Mouse (Mus musculus) liver, postnatal 0 days (tissue): ENCODE measurements at regions not wholly inside any gene's neighbourhood (a gene's known extent, or its start where the extent isn't known, plus 50 kb on each side); places are given as distances from the start of the nearest gene placed in this dataset.

Experiments used
- ATAC-seq: fragments of 200-750 bp; cut with Nextera tagmentation; 2 replicates; pipeline ENCODE4 v1.8.0; 2017; ENCODE audit warnings: mild to moderate bottlenecking, moderate library complexity
- DNase-seq: peaks from one replicate; pipeline ENCODE4 v3.0.0-alpha.2; 2016
- H3K27ac ChIP-seq: fragments of 300-500 bp; sonication (generic); 2 replicates; pipeline ENCODE4 v1.5.1; 2014; ENCODE audit warnings: antibody characterized with exemption, moderate library complexity, mild to moderate bottlenecking, low read depth
- H3K27me3 ChIP-seq: fragments of 300-500 bp; sonication (generic); 2 replicates; pipeline ENCODE4 v1.6.1; 2014; ENCODE audit warnings: low read length, control low read depth, mixed read lengths; ENCODE audit not compliant: insufficient read depth
- H3K36me3 ChIP-seq: fragments of 300-500 bp; sonication (generic); replicated peaks from 2 replicates; pipeline ENCODE4 v1.6.1; 2014; ENCODE audit warnings: mild to moderate bottlenecking, control low read depth, low read length, moderate library complexity, mixed read lengths; ENCODE audit not compliant: insufficient read depth
- H3K4me1 ChIP-seq: fragments of 300-500 bp; sonication (generic); 2 replicates; pipeline ENCODE4 v1.6.1; 2014; ENCODE audit warnings: antibody characterized with exemption, mild to moderate bottlenecking, control low read depth; ENCODE audit not compliant: insufficient read depth
- H3K4me2 ChIP-seq: fragments of 300-500 bp; sonication (generic); 2 replicates; pipeline ENCODE4 v1.6.1; 2014; ENCODE audit warnings: low read depth, mild to moderate bottlenecking, low read length, moderate library complexity, mixed read lengths
- H3K4me3 ChIP-seq: fragments of 300-500 bp; sonication (generic); 2 replicates; pipeline ENCODE4 v1.5.1; 2014; ENCODE audit warnings: low read depth, low read length
- H3K9ac ChIP-seq: fragments of 300-500 bp; sonication (generic); replicated peaks from 2 replicates; pipeline ENCODE4 v1.6.1; 2014; ENCODE audit warnings: mild to moderate bottlenecking, moderate library complexity
- H3K9me3 ChIP-seq: fragments of 300-500 bp; sonication (generic); 2 replicates; pipeline ENCODE4 v1.6.1; 2016; ENCODE audit warnings: mild to moderate bottlenecking, control low read depth, low read length, mixed read lengths
- CTCF ChIP-seq: sonication (generic); IDR thresholded peaks from 2 replicates; pipeline ENCODE4 v1.5.1; 2016; ENCODE audit warnings: antibody characterized with exemption, low read depth
- EP300 ChIP-seq: IDR thresholded peaks from 2 replicates; pipeline ENCODE4 v1.6.1; 2016; ENCODE audit warnings: antibody characterized with exemption, low read depth, mild to moderate bottlenecking
- WGBS: fragments of 180-500 bp; shearing (Covaris S2); extraction: QIAGEN DNeasy Blood & Tissue Kit; methylation state at CpG from one replicate; pipeline ENCODE4 v1.1.7; 2014; ENCODE audit not compliant: insufficient replicate concordance; 5-methylcytosine and 5-hydroxymethylcytosine counted together

DNA sequence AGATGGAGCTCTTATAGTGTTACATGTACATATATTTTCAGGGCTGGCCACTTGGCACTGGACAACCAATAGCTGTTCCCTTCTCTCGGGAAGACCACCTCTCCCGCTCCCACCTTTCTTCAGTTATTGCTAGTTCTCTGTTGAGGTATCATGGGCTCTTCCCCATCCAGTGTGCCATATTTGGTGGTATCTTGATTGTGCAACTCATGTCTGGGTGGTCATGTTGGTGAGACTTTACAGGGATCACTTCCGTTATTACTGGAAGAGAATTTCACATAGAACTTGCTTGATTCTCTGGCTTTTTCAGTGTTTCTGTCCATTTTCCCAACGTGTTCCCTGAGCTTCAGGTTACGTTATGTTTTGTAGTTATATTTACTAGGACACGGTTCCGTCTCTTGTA, 106.6 kb downstream of the Gm11146 start:
- Histone ChIP-seq H3K36me3 (no peaks in the 10 kb centered on the region), H3K4me1 (no peaks in the 10 kb centered on the region), H3K9ac (no peak overlapping the region), H3K4me3 (no peak overlapping the region), H3K27me3 (no peaks in the 10 kb centered on the region), H3K9me3 (no peaks in the 10 kb centered on the region), H3K27ac (no peak overlapping the region), H3K4me2 (no peak overlapping the region)
- no peak for DNase-seq
- no peak for ATAC-seq
- no peak for TF ChIP-seq CTCF
- TF ChIP-seq EP300: no peak
- 83% methylated on average over 7 of the region's 7 CpGs for WGBS

DNA sequence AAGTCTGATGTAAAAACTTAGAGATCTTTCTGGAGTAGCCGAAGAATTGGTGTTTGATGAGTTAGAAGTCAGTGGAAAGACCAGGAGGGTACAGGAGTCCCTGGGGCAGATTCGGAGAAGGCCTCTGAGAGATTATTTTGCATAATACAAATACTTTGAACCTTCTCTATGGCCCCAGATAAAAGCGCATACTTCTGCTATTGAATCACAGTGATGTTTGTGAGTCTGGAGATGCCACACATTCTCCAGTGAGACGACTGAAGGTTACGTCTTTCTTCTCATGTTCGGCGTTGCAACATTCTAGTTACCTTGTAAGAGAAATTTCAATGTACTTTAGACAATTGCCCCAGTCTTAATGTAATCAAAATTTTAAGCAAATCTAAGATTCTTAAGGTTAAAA, 107.9 kb downstream of the Gm11146 start:
- TF ChIP-seq CTCF (no peak), EP300 (no peak)
- Histone ChIP-seq H3K4me1 (no peaks in the 10 kb centered on the region), H3K27ac (no peak overlapping the region), H3K4me2 (no peak overlapping the region), H3K9ac (no peak overlapping the region), H3K36me3 (no peaks in the 10 kb centered on the region), H3K4me3 (no peak overlapping the region), H3K9me3 (no peaks in the 10 kb centered on the region), H3K27me3 (no peaks in the 10 kb centered on the region)
- ATAC-seq (no peak), DNase-seq (no peak)
- 81% methylated on average over 7 of the region's 7 CpGs for whole genome bisulfite sequencing

DNA sequence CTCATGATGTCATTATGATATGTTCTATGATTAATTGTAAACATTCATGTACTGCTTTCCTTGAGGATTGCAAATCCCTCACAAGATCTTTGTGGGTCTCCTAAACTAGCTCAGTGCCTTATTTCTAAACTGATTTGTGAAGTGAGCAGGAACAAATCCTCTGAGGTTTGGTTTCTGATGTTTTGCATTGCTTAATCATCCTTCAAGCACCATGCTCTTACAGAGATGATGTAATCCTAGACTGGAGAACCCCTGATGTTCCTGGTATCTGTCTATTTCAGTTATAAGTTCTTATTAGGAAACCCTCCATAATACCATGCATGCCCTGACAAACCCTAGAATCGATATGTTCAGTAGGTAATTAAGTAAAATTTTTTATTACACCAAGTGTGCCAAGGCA, 113.7 kb downstream of the Gm11146 start:
- ATAC-seq (no peak), DNase-seq (no peak)
- H3K4me1 ChIP-seq: no peaks in the 10 kb centered on the region
- no peak overlapping the region for H3K27ac ChIP-seq
- no peak overlapping the region for H3K4me2 ChIP-seq
- no peaks in the 10 kb centered on the region for H3K27me3 ChIP-seq
- H3K4me3 ChIP-seq: no peak overlapping the region
- H3K36me3 ChIP-seq: no peaks in the 10 kb centered on the region
- 74% methylated on average over 1 of the region's 1 CpGs for WGBS
- no peak overlapping the region for H3K9ac ChIP-seq
- TF ChIP-seq CTCF: no peak
- no peak for TF ChIP-seq EP300
- no peaks in the 10 kb centered on the region for H3K9me3 ChIP-seq

DNA sequence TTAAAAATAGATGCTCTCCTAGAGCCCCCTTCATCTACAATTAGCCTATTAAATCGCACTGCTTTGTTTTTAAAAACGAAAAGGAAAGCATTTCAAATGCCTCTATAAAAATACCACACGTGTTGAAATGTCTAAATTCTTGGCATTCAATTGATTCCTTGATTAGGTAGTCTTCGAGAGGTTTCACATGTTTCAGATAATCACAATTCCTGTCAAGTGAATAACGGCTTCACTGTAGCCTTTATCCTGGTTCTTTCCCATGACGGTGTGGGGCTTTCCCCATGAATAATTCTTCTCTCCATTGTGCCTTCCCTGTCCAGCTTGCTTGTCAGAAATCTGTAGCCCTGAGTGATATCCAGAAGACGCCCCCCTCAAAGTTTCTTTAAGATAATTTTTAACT, 122.1 kb downstream of the Gm11146 start:
- WGBS: 67% methylated on average over 7 of the region's 7 CpGs
- Histone ChIP-seq H3K4me2 (no peak overlapping the region), H3K4me1 (no peaks in the 10 kb centered on the region), H3K27ac (no peak overlapping the region), H3K36me3 (no peaks in the 10 kb centered on the region), H3K4me3 (no peak overlapping the region), H3K27me3 (no peaks in the 10 kb centered on the region), H3K9ac (no peak overlapping the region), H3K9me3 (no peaks in the 10 kb centered on the region)
- DNase-seq (no peak), ATAC-seq (no peak)
- no peak for TF ChIP-seq CTCF
- TF ChIP-seq EP300: no peak

DNA sequence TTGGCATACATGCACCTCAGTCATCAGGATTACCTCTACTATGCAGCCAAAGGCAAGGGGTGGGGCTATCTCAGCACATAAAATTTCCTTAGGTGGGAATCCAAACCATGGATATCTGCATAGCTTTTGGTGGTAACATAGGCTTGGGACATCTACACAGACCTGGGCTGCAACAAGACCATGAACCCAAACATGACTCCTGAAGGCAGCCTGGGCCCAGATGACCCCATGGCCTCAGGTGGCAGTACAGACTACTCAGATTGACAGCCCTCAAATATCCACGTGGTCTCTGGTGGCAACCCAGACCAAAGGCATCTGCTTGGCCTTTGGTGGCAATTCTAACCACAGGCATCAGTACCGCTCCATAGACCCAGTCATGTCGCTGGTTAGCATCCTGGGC, 130.0 kb downstream of the Gm11146 start:
- no peak overlapping the region for H3K9ac ChIP-seq
- no peaks in the 10 kb centered on the region for H3K36me3 ChIP-seq
- ATAC-seq: no peak
- H3K4me2 ChIP-seq: no peak overlapping the region
- no peak overlapping the region for H3K4me3 ChIP-seq
- TF ChIP-seq CTCF (no peak), EP300 (no peak)
- no peaks in the 10 kb centered on the region for H3K27me3 ChIP-seq
- WGBS: 79% methylated on average over 3 of the region's 3 CpGs
- no peaks in the 10 kb centered on the region for H3K9me3 ChIP-seq
- DNase-seq: no peak
- no peak overlapping the region for H3K27ac ChIP-seq
- no peaks in the 10 kb centered on the region for H3K4me1 ChIP-seq

DNA sequence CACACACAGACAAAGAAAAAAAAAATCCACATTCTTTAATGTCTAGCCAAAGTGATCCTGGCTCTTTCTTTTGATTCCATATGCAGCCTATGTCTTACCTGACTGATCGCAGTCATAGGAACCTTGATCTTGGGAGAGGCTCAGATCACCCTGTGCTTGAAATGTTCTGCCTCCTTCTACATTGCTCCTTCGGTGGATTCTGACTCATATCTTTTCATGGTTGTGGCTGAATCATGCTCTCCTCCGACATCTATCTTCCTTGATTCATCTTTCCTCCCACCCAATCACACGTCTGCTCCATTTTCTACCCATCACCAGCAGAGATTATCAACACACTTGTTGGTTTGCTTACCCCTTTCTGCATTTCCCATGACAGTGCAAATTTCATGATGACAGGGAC, 132.0 kb downstream of the Gm11146 start:
- Histone ChIP-seq H3K9me3 (no peaks in the 10 kb centered on the region), H3K36me3 (no peaks in the 10 kb centered on the region), H3K27me3 (no peaks in the 10 kb centered on the region), H3K27ac (no peak overlapping the region), H3K4me2 (no peak overlapping the region), H3K4me1 (no peaks in the 10 kb centered on the region), H3K9ac (no peak overlapping the region), H3K4me3 (no peak overlapping the region)
- 77% methylated on average over 4 of the region's 4 CpGs for WGBS
- TF ChIP-seq EP300 (no peak), CTCF (no peak)
- DNase-seq (no peak), ATAC-seq (no peak)

DNA sequence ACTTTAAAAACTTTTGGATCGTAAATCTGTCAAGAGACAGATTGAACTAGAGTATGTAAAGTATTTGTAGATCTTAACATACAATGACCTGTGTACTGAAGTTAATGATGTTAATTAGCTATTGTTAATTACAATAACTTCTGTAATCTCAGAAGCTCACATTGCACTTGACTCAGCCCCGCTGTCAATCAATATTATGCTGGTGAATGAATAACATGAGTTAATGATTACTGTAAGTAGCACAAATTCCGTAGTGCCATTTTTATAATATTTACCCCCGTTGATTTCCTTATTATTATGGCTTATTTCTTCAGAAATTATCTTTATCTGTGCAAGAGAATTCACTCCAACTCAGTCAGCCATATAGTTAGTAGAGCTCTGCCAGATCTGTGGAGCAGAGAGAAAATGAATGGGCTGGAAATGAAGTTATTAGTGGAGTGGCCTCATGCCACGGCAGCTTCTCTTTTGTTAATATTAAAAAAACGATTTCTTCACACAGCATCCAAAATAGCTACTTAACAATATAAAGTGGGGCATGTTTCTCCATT, 132.5 kb downstream of the Gm11146 start:
- ATAC-seq: no peak
- peak overlapping the region; percentile 30; the same call in 1 of the 2 replicates for H3K4me2 ChIP-seq
- DNase-seq: no peak

More for the DNA sequence above, 132.5 kb downstream of the Gm11146 start:
- Histone ChIP-seq H3K9ac (no peak overlapping the region), H3K4me1 (no peaks in the 10 kb centered on the region), H3K27me3 (no peaks in the 10 kb centered on the region), H3K9me3 (no peaks in the 10 kb centered on the region), H3K36me3 (no peaks in the 10 kb centered on the region), H3K4me3 (no peak overlapping the region), H3K27ac (no peak overlapping the region)
- TF ChIP-seq CTCF (no peak), EP300 (no peak)
- 69% methylated on average over 6 of the region's 6 CpGs for WGBS
